Mouse (Mus musculus): ENCODE results near the gene Dctn2.

GRCm38 (mm10) chr10:127268401-127268800 lies 2.2 kb downstream of the Dctn2 start:
- TF ChIP-seq CTCF (conservative IDR thresholded peaks at IDR 0.05 in 1 of 2, IDR thresholded peaks at IDR 0.05 in 1 of 2; ENCODE audit: low read depth in 2 of 2, low read length in 2 of 2), result no peak
- TF ChIP-seq E2F4 (IDR thresholded peaks at IDR 0.05; ENCODE audit: insufficient replicate concordance, low read depth, low read length), result no peak
